Mouse (Mus musculus): ENCODE measurements around the gene Gm42906. TPM values are rescaled to one million over a fixed set of nuclear protein-coding genes. Genes with fewer than 3 reads are reported as not detected.

Gm42906 gene
- total RNA-seq, 2 experiments from 2014 or later, result not detected

DNA sequence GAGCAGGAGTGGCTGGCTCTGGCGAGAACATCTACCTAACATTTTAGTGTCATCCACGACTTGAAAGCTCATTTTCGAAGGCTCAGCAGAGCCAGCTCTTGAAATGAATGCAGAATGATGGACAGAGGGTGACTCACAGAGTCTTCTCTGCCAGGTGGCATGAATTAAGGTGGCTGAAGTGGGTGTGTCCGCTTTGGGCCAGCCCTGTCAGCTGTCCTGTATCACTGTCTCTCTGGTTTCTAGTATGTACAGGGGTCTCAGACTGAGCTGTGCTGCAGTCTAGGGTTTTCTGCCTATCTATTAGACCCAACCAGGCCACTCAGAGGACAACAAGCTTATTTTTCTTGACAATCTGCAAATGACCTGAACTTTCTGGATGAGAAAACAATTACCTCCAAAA, 263.1 kb downstream of the Gm42906 start:
- no peak for ATAC-seq (replicated peaks; ENCODE audit: poor library complexity)

DNA sequence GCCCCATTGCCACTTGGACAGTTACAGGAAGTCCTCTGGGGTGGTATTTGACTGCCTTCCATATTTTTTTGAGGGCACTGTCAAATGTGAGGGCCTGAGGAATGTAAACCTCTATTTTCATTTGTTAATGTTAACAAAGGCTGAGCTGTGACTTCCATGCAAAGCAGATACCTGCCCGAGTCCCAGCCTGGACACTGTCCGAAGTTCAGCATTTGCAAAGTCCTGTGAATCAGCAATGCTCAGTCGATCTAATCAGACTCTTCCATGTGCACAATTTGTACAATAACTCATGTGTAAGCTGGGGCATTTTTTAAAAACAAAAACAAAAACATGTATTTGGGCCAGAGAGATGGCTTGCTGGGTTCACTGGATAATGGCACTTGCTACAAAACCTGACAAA, 265.3 kb downstream of the Gm42906 start:
- no peak for ATAC-seq (replicated peaks; ENCODE audit: poor library complexity)

DNA sequence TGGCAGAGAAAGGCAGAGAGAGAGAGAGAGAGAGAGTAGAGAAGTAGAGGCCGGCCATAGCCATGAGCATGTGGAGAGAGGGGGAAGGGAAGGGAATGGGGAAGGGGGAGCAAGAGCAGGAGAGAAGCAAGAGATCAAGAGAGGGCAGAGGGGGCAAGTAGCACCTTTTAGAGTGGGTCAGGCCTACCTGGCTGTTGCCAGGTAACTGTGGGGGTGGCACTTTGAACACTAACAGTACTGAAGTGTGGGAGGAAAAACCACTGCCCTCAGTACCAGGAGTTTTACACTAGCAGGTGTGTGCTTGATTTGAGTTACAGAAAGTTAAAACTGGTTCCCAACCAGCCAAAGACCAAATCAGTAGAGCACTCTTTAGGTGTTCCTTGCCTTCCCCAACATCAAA, 272.7 kb downstream of the Gm42906 start:
- ATAC-seq (replicated peaks; ENCODE audit: poor library complexity), result no peak

DNA sequence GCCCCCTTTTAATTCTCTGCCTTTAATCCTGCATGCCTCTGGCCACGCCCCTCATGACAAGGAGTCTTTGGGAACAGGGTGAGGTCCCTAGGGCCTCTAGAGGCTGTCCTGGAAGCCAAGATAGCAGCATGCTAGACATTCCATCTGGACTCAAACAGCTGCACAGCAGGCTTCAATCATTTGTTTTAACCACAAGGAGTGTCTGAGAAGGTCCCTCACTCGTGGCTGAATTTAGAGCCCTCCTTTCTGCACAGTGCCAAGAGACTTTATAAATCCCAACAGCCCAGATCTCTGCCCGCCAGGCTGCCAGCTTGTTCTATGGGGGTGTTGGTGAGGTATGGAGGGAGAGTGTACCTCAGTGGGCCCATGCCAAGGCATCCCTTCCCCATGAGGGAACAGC, 273.2 kb downstream of the Gm42906 start:
- no peak for ATAC-seq (replicated peaks; ENCODE audit: poor library complexity)

DNA sequence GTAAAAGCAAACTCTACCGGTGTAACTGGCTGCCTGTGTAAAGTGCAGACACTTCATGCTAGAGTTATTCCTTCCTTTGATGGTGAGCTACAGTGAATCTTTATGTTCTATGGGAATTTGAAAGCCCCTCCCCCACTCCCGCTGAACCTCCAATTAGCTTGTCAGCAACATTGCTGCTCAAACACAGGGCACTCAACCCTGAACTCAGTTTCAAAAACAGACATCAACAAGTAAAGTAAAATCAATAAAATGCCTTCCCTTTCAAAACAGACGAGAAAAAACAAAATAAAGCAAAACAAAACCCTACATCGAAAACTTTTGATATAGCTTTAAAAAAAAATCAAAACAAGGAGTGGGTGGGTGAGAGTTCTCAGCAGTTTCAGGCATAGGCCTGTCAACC, 273.9 kb downstream of the Gm42906 start:
- ATAC-seq (replicated peaks; ENCODE audit: poor library complexity), result no peak

DNA sequence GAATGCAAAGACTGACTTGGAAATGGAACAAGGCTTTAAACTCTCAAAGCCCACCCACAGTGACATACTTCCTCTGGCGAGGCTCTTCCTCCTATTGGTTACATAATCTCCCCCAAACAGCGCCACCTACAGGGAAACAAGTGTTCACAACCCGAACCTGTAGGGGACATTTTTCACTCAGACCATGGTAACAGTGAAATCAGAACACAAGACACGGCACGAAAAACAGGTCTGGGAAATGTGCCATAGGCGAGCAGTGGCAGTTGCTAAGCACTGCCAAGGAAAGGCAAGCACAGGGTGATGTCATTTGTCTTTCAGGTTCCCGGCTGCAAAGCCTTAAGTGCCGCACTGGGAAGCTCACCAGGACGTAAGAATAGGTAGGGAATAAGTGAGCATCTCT, 276.4 kb downstream of the Gm42906 start:
- no peak for ATAC-seq (replicated peaks; ENCODE audit: poor library complexity)

DNA sequence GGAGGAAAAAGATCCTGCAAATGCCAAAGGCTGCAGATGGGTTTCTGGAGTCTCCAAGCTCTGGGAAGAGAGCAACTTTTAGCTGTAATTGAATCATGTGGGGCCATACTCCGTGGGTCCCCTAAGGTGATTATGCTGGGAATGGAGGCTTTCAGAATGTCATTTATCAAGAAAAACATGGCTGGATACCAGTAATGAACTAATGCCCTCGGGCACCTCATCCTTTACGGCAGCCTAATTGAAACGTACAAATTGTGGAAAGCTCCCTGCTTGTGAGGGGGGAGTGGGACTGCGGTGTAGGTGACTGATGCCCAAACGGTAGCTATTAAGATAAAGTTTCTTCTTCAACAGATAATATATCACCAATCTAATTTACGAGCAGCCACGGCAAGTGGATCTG, 278.5 kb downstream of the Gm42906 start:
- no peak for ATAC-seq (replicated peaks; ENCODE audit: poor library complexity)

DNA sequence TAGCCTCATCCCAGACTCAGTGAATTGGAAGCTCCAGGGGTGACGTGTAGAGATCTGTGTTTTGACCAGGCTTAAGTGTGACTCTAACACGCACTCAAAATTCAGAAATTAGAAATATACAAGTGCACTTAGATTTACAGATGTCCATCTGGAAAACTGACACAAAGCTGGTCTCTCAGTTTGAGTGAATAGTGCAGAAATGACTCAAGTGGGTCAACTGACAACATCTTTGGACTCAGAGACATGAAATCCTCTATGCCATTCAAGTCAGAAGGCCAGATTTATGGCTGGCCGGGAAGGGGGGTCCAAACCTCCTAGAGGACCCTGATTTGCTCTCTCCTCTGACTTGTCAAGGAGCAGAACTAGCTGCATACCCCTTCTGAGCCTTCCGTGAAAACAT, 279.9 kb downstream of the Gm42906 start:
- ATAC-seq (replicated peaks; ENCODE audit: poor library complexity), result no peak

DNA sequence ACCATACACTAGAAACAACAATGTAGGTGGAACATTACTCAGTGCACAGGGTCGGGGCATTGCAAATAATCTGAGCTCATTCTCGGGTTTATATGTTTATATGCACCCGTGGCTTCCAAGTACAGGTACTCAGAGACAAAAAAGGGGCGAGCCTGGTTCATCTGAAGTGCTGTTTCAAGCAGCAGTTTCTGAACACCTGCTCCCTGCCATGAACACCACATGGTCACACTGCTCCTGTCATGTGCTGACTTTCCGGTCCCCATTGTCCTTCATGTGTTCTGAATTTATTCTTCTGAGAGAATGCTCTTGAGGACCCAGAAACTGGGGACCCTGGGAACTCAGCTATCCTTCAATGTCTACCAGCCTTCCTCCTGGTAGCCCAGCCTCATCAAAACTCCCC, 282.2 kb downstream of the Gm42906 start:
- no peak for ATAC-seq (replicated peaks; ENCODE audit: poor library complexity)

DNA sequence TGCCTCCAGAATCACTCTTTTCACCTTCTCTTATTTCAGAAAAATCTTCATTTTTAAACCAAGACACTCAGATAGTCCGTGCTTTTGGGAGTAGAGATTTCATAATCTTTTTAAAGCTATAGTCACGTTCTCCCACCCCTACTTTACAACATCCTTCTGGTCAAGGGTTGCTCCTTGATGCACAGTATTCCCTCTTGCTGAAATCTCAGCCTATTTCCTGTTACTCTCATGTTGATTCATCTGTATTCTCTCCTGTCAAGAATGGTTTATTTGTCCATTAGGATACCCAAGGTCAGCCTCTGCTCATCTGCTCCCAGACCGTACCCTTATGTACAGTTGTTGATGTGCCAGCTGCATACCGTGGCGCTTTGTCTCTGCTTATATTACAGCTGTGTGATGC, 284.0 kb downstream of the Gm42906 start:
- no peak for ATAC-seq (replicated peaks; ENCODE audit: poor library complexity)

DNA sequence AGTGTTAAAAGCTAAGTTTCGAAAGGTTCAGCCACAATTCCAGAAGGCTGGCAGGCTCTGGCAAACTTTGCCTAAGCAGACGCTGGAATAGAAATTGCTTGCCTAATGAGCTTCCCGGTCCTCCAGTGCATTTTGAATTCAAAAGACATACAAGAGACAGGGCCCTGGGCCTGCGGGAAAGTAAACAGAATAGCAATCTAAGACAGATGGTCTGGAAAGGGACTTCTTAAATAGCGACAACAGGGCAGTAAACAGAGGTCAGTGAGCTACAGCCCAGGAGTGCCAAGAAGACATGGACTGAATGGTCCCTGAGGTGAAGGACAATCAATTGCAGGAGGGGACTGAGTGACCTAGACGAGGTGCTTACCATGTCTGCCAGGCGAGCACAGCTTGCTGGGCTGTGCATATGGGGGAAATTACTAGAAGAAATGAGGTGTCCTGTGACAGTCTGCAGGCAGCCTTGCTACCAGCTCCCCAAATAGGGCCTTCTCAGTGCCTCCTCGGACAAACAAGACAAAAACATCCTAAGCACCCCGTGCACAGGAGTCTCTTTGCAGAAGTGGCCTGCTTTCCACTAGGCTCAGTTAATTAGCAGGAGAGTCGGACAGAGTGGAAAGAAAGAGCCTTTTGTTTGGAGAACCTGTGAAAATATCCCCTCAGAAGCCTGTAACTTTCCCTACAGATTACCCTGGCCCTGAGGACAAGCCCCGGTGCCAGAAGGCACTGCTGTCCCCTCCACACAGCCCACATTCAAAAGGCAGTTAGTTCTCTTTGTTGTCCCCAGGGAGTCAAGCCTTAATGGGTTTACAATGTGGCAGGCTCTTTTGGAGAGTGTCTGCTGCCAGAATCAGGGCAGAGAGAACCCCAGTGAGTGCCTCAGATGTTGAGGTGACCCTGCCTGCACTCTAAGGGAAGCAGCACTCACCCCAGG, 285.0 kb downstream of the Gm42906 start:
- ATAC-seq (replicated peaks; ENCODE audit: poor library complexity), result no peak

DNA sequence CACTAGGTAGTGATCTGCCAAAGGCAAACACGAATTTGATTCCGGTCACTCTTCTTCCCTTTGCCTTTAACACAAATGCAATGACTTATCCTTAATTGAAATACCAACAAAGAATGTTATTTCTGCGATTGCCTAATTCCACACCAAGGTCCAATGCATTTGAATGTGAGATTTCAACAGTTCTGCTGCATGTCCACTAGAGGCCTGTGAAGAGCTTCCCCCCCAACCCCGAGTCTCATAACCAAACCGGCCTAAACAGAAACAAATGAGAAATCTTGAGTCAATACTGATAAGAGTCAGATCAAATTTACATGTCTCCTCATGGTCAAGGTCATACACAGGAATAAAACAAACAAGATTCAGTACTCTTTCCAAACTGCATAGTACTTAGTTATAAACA, 285.7 kb downstream of the Gm42906 start:
- ATAC-seq (replicated peaks; ENCODE audit: poor library complexity), result peak; percentile 85

DNA sequence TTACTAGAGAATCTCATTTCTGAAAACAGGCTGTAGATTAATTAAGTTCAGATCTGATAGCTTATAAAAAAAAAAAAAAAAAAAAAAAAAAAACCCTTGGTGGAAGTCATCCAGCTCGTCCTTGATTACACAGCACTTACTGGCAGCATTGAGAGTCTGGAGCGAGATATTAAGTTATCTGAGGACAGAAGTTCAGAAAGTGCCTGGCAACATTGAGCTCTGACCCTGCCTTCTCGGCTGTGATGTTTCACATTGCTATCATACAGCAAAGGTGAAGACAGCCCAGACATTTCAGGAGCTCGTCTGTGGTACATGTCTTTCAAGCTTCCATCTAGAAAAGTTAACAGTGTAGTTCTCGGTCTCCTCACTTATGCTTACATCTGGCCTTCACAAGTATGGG, 290.1 kb downstream of the Gm42906 start:
- peak; percentile 33; the same call in 1 of the 2 replicates for ATAC-seq (replicated peaks; ENCODE audit: poor library complexity)

DNA sequence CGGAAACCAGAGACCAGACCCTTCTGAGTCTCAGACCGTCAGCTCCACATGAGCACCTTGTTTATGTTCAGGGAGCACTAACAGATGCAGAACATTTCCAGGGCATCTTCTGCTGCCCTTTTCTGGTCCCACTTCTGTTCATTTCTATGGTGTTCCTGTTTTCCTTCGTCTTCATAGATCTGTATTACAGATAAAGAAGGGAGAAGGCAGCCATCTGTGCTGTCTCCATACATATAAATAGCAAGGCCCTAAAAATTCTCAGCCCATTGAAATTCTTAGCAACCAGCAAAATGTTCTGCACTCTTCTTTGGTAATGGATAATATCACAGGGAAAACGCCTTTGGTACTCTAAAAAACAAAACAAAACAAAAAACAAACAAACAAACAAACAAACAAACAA, 290.7 kb downstream of the Gm42906 start:
- no peak for ATAC-seq (replicated peaks; ENCODE audit: poor library complexity)

DNA sequence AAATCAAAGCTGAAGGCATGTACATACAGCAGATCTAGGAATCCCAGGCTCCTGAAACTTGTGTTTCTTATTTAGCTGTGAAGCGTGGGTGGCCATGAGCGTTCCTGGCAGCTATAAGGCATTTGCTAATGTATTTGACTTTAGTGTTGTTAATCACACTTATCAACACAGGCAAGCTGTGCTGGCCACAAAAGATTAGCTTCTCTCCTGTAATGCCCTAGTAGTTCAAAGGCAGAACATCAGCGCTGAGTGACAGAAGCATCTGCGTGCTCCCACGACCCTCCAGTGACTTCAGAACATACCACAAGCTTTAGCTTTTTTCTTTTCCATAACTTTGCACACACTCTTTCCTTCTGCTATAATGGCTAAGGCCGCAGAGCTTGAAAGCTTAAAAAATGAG, 292.0 kb downstream of the Gm42906 start:
- peak; percentile 78 for ATAC-seq (replicated peaks; ENCODE audit: poor library complexity)

DNA sequence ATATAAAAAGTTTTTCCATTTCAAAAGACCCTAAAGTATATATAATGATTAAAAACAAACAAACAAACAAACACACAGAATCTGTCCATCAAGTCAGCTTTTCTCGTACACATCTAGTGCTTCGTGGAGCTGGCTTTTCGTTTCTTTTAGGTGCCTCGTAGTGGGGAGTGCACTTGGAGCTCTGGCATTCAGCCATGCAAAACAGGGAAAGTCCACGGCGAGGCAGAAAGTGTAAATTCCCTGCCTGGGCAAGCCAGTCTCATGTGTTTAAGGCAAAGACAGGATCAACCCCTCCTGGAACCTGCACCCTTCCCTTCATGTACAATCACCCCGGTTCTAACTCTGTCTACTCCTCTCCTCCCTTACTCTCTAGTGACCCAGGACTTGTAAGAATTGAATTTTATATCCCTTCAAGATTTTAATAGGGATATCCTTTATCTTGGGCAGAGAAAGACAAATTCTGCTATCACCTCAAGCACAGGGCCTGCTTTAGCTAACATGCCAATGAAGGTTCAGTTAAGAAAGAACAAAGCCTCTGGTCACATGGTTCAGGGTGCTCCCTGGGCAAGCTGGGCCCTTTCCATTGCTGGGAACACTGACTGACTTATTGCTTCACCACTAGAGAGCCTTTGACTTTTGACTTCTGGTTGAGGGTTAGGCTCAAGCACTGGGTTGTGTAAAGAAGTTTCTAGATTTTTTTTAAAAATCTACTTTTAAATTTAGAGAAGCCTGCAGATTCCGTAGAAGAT, 292.7 kb downstream of the Gm42906 start:
- ATAC-seq (replicated peaks; ENCODE audit: poor library complexity), result no peak

DNA sequence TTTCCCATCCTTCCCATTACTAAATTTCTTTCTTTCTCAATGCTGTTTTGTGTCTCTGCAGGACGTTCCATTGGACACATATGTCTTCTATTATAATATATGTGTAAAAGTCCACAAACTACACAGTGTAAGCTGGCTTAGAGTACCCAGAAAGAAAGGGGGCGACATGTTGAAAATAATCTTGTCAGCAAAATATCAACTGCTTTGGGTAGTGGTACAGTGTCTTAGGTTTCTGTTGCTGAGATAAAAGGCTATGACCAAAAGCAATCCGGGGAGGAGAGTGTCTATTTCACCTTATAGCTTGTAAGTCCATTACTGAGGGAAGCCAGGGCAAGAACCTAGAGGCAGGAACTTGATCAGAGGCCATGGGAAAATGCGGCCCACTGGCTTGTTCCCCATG, 293.8 kb downstream of the Gm42906 start:
- ATAC-seq (replicated peaks; ENCODE audit: poor library complexity), result no peak

DNA sequence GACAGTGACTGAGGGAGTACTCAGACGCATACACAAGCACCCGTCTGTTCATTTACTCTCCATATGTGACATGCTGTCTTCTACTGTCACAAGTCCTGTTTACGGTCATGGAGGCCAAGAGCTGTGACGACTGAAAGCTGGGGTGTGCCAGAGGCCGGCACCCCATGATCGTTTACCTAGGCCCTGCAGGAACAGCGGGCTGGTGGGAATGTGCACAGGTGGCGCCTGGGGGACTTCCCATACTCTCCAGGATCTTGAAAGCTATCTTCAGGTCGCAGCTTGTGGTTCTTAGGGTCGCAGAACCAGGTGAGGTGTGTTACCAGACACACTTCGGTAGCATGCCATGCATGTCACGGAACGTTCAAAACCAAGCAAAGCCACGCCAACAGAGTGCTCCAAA, 294.2 kb downstream of the Gm42906 start:
- no peak for ATAC-seq (replicated peaks; ENCODE audit: poor library complexity)

DNA sequence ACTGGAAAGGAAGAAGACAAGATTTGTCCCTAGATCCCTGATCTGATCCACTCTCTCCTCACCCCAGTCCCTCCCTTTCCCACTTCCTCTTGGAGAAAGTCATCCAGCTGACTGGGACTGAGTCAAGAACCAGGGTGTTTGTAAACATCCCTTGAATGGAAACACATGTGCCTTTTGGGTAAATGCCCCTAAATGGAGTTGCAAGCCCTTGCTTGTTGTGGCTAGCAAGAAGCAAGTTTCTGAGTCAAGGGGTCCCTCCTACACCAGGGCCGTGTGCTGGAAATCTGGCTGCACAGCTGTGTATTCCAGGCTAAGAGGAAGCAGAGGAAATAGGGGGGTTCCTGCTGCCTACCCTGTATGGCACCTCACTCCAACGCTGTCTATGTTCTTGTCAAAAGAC, 298.2 kb downstream of the Gm42906 start:
- ATAC-seq (replicated peaks; ENCODE audit: poor library complexity), result no peak

DNA sequence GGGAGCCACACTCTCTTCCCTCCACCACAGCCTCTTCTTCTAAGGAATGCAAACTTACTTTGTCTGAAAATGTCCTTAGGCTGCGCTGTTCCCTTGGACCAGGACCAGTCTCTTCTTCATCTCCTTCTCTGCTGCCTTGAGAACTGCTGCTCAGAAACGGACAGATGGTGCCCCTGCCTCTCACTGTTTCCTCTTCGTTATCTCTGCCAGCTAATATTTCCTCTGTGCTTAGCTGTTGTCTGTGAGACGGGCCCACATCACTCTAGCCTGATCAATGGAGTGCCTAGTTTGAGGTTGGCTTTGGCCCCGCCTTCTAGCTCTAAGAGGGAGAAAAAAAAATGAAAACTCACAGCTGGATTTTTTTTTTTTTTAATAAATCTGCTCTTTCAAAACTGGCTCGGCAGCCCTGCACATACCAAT, 300.7 kb downstream of the Gm42906 start:
- ATAC-seq (replicated peaks; ENCODE audit: poor library complexity), result 0 out of 2 replicates have a peak, but pooled peaks have one; percentile 39

DNA sequence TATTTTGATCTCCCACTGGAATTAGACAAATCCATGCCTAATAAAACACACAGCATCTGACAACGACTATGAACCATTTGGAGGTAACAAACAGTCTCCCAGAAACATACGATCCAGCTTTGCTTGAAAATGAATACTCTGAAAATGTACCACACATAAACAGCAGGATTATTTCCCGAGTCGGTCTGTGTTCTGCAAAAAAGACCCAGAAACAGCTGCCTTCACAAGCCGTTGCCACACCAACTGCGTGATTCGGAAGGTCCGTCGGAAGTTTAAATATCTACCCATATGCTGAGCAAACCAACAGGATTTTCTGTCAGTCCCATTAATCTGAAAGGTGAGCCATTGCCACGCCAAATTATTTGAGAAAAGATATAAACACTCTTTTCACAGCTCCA, 301.4 kb downstream of the Gm42906 start:
- ATAC-seq (replicated peaks; ENCODE audit: poor library complexity), result no peak

DNA sequence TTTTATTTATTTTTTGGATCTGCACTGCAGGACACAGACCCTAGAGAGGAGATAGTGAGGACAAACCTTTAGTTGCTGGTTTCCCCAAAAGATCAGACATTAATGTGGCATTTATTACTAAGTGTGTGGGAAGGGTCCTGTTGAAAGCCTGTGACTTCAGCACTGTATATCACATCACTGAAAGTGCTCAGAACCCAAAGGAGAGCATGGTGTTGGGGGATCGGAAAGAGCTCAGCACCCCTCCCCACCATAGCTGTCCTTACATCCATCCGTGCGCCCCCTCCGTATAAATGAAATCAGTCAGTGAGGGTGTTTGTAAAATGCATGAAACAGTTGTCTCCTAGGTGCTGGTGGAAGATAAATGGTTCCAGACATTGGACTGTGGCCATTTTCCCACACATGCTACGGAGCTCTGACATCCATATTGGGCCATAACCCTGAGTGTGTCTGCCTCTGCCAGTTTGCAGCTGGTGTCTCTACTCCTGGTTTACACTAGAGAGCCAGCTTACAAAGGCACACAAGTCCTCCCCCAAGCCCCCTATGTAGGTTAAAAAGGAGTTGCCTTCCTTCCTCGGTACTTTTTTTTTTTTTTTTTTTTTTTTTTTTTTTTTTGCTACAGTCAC, 301.9 kb downstream of the Gm42906 start:
- ATAC-seq (replicated peaks; ENCODE audit: poor library complexity), result no peak
